Mouse (Mus musculus): Measurements from ENCODE around the gene Wdhd1.
"Not testable (repeated sequence)": the region's sequence is repeated elsewhere in the genome, so short reads cannot be mapped to it uniquely, and the experiment has no call there.

Gene Wdhd1

DNA sequence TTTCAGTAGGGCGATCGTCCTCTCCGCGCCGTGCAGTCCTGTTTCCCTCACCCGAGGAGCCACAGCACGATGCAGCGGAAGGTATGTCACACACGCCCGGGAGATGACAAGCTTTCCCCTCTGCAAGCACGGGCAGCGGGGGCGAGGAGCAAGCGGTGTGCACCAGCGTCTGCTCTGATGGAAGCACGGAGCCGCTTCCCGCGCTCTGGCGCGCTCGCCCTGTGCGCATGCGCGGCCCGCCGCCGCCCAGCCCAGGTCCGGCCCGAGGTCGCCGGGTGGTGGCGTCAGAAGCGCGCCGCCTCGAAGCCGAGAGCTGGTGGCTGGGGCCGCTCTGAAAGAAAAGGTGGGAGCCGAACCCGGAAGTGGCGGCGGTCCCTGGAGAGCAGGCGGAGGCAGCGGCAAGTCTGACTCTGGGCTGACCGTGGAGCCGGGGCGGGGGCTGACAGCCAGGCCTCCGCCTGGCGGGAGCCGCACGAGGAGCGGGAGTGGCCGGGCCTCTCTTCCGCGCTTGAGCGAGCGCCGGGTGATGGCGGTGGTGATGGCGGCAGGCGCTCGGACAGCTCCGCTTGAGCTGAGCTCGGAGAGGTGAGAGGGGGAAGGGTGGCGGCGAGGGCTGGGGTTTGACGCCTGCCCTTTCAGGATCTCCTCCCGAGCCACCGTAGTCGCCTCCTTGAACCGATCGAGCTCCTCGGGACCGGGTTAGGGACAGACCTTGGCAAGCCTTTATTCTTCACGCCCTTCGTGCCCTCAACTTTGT, at the start of gene Wdhd1, which contains the start of gene Socs4:
Gene Wdhd1 (minus strand): TSS at position 221 of the 757 bp plus-strand sequence.
Gene Socs4 (plus strand): TSS at position 295 of the 757 bp plus-strand sequence.
- peak; percentile 97 for DNase-seq (ENCODE audit: extremely low spot score, low spot score)

DNA sequence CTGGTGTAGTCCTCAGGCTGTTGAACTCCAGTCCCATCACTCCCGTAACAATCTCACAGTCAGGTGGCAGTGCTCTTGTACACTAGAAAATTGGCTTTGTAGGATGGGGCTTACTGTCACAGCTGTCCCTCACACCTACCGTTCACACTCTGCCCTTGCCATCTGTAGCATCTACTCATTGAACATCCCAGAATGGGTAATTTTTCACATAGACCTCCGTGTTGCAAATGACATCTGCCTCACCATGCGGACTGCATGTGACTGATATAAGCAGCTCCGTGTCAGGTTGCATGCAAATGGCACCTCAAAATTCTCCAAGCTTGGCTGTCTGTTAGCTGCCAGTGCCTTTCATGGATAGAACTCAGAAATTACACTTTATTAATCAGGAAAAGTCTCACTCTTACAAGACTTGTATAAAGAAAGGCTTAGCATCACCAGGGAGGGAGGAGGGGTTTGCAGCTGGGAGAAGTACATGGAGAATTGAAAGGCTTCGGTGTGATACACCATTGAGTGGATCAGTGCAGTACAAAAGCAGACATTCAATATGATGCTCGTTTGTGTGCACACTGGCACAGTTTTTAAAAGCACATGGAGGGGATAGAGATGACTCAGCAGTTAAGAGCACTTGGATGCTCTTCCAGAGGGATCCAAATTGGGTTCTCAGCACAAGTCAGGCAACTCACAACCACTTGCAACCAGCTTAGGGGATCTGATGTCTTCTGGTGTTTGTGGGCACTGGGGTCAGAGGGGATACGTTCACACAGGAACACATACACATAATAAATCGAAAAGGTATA, 49.5 kb upstream of the Wdhd1 start:
- DNase-seq (ENCODE audit: extremely low spot score, low spot score) = no peak

DNA sequence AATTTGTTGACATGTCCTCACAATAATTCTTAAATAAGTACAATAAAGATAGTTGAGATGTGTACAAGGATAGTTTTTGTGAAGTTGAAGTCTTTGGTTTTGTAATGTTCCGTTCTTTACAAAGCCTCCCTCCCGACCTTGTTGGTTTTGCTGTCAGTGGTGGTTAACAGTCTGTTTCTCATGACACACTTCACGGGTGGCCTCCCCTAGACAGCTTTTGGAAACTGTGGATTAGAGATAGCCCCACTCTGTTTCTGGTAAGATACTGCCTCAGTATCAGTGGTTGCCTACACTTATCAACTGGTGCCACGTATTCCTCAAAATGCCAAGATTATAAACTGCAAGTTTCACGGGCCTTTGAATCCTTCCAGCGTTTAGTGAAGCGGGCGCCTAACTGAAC, 44.9 kb upstream of the Wdhd1 start:
- DNase-seq (ENCODE audit: extremely low spot score, low spot score) = not testable (repeated sequence)

DNA sequence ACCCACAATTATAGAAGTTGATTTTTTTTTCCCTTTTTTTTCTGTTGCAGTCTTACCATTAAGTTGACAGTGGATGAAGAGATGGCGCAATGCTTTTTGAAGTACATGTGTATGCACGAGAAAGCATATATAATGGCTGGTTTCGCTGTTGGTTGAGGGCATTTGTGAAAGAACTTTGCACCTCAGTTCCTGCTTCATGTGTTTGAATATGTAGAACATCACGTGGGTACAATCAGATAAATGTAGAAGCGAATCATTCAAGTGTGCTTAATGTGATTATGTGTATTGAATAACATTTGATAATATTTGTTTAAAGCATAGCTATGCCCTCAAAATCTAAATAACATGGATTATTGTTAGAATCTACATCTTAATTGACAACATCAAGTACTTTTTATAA, 42.7 kb upstream of the Wdhd1 start:
- DNase-seq (ENCODE audit: extremely low spot score, low spot score) = no peak

DNA sequence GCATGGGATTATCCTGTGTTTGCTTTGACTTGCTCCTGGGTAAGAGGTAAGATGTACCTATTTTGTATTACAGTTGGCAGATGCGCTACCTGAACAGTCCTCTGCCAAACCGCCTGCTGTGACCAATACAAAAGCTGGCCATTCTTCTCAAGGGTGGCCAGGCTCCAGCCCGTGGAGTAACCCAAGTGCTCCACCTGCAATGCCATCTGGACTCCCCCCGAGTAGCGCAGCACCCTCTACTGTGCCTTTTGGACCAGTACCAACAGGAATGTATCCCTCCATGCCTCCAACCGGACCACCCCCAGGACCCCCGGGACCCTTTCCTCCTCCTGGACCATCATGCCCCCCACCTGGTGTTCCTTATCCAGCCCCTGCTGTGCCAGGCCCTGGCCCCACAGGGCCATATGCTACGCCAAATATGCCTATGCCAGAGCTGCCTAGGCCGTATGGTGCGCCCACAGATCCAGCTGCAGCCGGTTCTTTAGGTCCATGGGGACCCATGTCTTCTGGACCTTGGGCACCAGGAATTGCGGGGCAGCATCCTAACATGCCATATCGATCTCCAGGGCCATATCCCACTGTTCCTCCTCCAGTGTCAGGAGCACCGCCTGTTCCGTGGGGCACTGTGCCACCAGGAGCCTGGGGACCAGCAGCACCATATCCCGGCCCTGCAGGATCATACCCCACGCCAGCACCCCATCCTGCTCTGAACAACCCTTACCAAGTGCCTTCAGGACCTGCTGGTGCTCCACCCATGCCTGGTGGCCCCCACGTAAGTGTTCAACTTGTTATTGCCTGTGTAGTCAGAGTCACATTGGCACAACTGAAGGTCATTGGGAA, 33.9 kb upstream of the Wdhd1 start:
- DNase-seq (ENCODE audit: extremely low spot score, low spot score) = no peak

DNA sequence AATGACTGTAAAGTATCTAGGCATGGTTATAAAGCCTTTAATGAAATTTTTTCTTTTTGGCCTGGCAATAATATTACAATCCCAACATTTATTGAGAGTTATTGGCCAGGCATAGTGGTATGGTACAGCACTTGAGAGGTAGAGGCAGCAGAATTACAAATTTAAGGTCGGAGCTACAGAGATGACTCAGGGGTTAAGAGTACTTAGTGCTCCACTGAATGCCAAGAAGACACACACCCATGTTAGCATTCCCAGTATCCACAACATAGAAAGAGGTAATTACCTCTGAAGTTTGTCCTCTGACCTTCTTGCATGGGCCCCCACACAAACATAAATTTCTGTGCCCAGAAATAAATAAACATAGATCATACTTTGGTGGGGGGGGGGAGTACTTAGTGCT, 32.4 kb upstream of the Wdhd1 start:
- DNase-seq (ENCODE audit: extremely low spot score, low spot score) = no peak

DNA sequence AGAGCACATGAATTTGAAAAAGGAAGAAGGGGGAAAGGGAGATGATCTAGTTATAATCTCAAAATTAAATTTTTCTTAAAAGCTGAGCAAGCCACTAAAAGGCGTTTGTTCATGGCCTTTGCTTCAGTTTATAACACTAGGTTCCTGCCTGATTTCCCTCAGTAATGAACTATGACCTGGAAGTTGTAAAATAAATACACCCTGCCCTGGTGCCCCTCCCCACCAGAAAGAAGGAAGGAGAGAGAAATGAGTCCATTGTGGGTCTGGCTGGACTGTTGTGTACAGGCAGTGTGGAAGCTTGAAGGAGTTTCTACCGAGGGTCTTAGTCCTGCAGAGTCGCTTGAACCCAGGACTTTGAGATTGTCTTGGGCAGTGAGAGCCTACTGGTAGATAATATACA, 31.0 kb upstream of the Wdhd1 start:
- no peak for DNase-seq (ENCODE audit: extremely low spot score, low spot score)

DNA sequence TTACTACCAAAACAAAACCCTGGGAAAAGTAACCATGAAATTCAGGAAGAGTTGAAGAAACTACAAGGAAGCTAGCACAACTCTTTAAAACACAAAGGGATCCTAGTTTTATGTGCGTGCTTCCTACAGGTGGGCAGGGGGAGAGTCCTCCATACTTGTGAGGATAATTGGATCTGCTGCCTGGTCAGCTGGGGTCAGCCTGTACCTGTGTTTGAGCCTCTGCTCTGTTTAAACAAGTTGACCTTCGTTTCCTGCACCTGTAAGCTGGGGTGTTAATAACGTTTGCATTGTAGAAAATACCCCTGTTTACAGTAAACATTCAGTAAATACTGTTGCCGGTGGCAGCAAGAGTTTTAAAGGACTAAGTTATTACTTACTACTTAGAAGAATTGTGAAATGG, 29.3 kb upstream of the Wdhd1 start:
- no peak for DNase-seq (ENCODE audit: extremely low spot score, low spot score)

DNA sequence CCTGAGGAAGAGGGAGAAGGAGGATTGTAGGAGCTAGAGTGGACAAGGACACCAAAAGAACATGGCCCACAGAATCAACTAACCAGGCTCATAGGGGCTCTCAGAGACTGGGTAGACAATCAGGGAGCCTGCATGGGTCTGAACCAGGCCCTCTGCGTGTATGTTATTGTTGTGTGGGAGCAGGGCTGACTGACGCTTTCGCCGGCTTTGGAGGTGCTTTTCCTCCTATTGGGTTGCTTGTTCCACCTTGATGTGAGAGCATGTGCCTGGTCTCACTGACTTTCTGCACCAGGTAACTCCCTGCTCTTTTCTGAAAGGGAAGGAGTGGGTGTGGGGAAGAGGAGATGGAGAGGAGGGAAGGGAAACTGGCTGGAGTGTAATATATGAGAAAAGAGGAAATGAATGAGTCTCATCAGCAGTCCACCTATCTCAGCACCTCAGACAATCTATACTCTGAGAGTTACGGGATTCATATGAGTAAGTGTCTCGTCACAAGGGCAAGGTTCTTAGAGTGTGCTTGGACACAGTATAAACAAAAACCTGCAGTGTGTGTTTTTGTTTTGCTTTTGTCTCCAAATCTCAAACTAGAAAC, 28.3 kb upstream of the Wdhd1 start:
- DNase-seq (ENCODE audit: extremely low spot score, low spot score) = no peak

DNA sequence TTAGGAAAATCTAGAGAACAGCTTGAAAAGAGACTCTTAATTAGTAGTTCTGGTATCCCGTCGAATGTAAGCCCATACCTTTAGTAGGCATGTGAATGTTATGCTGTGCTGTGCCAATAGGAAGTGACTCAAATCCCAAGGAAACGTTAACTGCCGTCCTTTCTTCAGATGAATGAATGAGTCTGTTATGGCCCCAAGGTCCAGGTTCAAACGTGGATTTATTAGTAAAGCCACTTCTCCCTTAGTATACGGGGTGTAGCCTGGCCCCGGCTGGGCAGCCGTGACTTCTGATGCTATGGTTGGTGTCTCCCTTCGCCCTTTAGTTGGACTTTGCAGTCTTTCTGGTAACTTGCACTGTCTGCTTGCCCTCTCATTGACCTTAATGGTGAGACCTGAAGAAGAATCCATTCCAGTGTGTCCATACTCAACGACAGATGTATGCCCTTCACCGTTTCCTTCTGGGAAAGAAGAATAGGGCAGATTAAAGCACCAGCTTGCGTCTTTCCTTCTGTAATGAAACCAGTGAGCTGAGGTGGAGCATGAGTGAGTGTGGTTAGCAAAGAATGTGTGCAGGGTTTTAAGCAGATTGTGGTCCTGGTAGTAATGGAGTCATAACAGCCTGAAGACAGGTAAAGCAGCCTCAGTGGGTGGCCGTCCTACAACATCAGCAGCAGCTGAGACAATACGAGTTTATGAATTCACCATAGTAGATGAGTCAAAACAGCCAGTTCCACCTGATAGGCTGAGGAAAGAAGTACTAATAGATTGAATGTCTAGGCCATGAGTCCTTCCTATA, 26.4 kb upstream of the Wdhd1 start:
- DNase-seq (ENCODE audit: extremely low spot score, low spot score) = no peak

DNA sequence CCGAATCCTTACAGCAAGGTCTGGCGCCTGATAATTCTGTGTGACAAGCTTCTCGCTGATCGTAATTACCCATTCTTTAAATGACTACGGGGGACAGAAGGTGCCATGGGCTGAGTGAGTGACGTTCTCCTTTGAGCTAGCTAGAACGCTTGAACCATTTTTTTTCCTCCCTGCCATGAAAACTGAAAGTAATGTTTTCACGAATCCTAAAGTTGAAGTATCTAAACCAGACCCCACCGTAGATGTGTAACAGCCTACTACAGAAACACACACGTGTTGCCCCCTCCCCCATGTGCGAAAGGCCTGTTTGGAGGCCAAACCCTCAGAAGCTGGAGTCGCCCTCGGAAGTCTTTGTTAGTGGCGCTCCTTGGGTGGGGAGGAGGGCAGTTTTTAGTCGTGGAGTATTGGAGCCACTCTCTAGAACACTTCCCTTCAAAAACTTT, 22.2 kb upstream of the Wdhd1 start:
- DNase-seq (ENCODE audit: extremely low spot score, low spot score) = peak; percentile 55

DNA sequence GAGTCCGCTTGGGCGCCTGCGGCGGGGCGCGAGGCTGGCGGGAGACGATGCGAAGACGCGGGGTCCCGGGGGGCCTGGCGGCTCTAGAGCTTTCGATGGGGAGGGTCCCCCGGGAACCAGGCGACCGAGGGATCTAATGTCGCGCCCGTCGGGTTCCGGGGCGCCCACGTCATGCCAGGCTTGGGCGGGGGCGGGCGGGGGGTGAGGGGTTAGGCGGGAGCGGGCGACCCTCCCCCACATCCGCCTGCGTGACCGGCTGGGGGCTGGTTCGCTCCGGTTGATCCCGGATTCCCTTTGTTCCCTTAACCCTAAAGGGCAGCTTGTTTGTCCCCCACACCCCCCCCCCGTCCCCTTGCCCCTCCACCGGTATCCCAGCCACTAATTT, 21.7 kb upstream of the Wdhd1 start:
- peak; percentile 83 for DNase-seq (ENCODE audit: extremely low spot score, low spot score)

DNA sequence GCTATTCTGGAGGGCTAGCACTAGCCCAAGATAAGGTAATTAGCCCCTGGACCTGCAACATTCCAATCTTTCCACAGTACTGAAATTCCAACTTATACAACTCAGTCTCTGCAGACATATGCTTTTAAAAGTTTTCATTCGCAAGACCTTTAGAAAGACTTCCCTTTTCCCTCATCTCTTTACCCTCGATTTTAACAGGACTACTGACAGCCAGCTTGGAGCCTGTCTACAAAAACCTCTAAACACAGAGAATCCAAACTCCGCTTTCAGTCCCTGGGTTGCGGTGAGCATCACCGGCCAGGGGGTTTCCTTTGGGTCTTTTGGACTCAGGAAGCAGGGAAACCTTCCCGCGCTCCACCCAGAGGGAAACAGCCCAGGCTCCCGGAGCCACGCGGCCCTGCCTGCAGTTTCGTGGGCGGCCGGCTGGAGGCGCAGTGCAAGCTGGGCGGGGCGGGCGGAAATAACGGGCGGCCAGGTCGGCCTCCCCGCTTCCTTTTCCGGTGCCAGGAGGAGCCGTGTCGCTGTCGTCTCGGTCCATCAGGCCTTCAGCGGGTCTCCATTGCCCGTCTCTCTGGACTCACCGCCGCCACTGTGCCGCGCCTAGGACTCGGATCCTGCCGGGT, 21.2 kb upstream of the Wdhd1 start, which contains the start of gene Mapk1ip1l:
Gene Mapk1ip1l (plus strand): TSS at position 482 of the 623 bp plus-strand sequence.
- peak; percentile 98 for DNase-seq (ENCODE audit: extremely low spot score, low spot score)

DNA sequence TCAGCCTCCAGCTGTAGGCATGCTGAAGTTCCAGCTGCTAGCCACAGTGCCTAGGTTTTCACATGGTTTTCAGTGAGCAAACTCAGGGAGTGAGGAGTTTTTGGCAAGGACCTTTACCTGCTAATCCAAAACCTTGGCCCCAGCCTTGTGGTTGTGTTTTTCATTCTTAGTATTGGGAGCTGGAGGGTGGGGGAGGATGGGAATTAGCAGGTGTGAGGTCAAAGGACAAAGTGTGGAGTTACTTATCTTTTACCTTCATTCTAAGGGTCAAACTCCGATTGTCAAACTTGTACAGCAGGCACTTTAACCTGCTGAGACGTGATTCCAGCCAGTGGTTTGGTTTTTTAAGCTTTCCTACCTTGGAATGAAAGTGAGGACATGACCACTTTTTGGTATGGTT, 19.6 kb upstream of the Wdhd1 start:
- DNase-seq (ENCODE audit: extremely low spot score, low spot score) = no peak

DNA sequence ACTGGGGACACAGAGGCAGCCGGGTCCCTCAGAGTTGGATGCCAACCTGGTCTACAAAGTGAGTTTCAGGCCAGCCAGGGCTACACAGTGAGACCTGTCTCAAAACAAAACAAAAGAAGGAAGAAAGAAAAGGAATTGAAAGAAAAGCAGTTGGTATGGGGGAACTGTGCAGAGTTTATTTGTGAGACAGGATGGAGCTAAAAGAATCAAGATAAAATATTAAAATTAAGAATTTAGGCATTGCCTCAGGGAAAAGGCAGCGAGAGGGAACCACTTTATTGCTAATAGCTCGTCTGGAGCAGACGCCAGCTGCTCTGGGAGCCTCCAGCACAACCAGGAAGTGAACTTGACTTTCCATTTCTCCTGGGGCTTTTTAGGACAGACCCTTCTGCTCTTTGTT, 17.5 kb upstream of the Wdhd1 start:
- DNase-seq (ENCODE audit: extremely low spot score, low spot score) = no peak

DNA sequence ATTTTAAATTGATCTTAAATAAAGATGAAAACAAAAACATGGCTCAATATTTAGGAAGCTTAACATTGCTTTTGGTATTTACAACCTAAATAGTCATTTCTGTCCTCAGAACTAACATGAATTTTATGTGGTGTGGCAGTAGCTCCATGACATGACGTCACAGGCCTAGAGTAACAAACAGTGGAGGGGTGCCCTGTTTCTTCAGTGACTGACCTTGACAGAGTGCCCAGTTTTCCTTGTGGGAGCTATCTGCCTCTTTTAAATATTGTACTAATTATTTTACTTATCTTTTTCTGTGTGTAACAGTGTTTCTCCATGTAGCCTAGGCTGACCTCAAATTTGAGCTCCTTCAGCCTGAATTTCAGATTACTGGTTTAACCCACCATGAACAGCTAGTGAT, 15.1 kb upstream of the Wdhd1 start:
- no peak for DNase-seq (ENCODE audit: extremely low spot score, low spot score)

DNA sequence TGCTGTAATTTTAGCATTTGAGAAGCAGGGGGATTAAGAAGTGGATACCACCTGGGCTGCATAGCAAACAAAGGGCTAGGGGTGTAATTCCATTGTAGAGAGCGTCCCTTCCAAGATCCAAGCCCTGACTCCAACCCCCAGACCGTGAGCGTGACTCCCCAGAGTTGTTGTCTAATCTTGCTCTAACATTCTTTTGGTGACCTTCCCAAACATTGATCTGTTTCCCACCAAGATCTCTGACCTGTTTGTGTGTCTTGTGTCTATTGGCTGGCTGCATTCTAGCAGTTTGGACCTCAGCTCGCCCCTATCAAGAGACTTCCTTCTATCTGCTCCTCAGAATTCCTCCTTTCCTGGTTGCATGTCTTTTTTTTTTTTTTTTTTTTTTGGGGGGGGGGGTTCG, 10.4 kb upstream of the Wdhd1 start:
- DNase-seq (ENCODE audit: extremely low spot score, low spot score) = no peak

DNA sequence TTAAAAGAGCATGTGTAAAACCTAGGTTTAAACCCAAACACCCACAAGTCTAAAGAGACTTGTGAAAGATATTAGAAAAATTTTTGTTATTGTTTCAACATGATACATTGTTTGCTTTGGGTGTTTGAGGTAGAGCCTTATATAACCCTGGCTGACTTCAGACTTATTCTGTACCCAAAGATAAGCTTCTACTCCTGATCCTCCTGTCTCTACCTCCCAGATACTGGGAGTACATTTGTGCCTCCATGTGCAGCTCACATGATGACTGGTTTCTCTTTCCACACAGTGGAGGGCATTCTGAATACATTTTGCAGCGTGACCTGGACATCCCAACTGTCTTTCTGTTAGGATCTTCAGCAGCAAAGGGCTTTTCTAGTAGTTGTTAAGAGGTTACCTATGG, 9.6 kb upstream of the Wdhd1 start:
- no peak for DNase-seq (ENCODE audit: extremely low spot score, low spot score)

DNA sequence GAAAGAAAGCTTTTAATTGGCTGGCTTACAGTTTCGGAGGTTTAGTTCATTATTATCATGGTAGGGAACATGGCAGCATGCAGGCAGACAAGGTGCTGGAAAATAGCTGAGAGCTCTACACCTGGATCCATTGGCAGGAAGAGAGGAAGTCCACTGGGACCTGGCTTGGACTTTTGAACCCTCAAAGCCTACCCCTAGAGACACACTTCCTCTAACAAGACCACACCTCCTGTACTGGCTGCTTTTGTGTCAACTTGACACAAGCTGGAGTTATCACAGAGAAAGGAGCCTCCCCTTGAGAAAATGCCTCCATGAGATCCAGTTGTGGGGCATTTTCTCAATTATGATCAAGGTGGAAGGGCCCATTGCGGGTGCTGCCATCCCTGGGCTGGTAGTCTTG, 8.6 kb upstream of the Wdhd1 start:
- DNase-seq (ENCODE audit: extremely low spot score, low spot score) = no peak

DNA sequence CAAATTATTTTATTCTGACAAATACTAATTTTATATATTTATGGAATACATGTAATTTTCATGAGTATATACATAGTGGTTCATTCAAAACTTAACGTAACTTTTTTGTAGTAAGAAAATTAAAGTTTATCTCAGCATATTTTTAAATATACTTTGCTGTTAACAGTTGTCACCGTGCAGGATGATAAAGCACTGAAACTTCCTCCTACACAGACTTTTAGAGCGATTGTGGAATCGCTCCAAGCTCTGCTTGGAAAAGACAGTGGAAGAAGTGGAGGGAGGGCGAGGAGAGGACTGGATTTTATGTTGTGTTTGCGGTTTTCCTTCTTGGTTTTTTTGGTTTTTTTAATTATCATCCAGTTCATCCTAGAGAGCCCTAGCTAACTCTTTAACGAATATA, 6.9 kb upstream of the Wdhd1 start:
- DNase-seq (ENCODE audit: extremely low spot score, low spot score) = no peak

Data from neural tube, embryonic 10.5 days (tissue).